Mouse (Mus musculus) cerebellum, adult 9-10 months (tissue): Measurements from ENCODE around the gene Slc2a1.

Experiments
- DNase-seq: peaks from one replicate; pipeline ENCODE4 v3.0.0; 2022

The Slc2a1 gene

DNA sequence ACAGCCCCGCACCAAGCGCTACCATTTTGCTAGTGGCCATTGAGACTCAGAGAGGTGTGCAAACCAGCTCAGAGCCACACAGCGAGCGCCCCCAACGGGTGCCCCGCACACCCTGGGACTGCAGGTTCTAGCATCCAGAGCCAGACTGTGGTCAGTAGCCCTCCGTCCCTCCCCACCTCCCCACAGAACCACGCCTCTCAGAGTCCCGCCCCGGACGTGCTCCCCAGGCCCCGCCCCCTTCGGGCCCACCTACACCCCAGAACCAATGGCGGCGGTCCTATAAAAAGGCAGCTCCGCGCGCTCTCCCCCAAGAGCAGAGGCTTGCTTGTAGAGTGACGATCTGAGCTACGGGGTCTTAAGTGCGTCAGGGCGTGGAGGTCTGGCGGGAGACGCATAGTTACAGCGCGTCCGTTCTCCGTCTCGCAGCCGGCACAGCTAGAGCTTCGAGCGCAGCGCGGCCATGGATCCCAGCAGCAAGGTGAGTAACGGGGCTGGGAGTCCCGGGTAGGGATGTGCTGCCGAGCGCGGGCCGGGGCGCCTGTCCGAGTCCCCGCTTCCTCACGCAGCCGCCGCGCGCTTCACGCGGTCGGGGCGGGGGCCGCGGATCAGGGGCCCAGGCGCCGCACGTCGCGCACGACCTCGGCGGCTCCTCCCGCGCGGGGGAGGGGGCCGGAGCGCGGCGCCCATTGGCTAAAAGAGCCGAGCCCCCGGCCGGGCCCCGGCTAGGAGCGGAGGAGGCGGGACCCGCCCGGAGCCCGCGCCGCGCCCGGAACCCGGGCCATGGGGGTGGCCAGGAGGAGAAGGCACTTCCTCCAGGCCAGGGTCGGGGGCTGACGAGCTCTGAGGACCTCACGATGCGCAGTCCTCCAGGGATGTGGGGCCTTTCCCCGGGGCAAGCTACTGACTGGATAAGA, at the start of gene Slc2a1:
Gene Slc2a1 (plus strand): TSS at position 217 of the 914 bp plus-strand sequence.
- DNase-seq = peak; percentile 92

DNA sequence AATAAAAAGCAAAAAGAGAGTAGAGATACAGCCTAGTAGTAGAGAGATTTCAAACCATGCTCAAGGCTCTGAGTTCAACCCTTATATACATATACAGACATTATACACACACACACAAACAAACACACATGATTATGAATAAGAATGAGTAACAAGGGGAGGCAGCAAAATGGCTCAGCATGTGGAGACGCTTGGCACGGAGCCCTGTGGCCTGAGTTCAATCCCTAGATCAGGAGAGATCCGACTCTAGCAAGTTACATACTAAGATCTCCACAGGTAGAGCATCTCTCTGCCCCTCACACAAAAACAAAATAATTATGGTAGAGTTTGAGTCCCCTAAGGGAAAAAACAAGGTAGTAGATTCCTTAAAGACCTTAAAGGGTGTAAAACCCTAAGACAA, 41.7 kb upstream of the Slc2a1 start:
- DNase-seq = no peak

GRCm38 (mm10) chr4:119067204-119067603, 41.3 kb upstream of the Slc2a1 start:
- no peak for DNase-seq

- no peak for DNase-seq
Observed at GRCm38 (mm10) chr4:119068918-119069317, 39.6 kb upstream of the Slc2a1 start.

- no peak for DNase-seq
Observed at GRCm38 (mm10) chr4:119070181-119070580, 38.3 kb upstream of the Slc2a1 start.

DNA sequence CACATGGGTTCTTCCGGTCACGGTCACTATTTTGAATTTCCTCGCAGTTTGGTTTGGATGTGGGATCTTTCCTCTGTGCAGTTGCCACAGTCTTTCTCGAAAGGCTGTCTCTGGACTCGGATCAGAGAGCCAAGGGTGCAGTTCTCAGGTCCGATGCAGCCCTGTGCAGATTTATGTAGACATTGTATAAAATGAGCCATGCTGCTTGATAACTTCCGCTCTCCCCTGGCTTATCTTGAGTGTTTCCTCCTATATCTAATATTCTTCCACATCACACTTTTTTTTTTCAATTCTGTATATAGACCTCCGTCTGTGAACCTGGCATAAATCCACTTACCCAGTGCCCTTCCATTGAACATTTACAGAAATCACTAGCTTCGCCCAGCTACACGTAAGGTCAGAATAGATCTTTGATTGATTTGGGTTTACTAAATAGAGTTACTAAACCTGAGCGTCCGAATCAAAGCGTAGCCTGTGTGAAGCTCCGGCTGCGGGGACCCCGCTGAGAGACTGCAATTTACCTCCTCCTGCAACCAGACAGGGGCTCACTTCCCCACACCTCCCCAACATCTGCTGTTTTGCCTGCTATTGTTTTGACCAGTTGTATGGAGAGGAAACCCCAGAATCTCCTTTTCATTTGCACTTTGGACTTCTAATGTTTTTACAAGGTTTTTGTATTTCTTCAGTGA, 37.4 kb upstream of the Slc2a1 start:
- no peak for DNase-seq

DNA sequence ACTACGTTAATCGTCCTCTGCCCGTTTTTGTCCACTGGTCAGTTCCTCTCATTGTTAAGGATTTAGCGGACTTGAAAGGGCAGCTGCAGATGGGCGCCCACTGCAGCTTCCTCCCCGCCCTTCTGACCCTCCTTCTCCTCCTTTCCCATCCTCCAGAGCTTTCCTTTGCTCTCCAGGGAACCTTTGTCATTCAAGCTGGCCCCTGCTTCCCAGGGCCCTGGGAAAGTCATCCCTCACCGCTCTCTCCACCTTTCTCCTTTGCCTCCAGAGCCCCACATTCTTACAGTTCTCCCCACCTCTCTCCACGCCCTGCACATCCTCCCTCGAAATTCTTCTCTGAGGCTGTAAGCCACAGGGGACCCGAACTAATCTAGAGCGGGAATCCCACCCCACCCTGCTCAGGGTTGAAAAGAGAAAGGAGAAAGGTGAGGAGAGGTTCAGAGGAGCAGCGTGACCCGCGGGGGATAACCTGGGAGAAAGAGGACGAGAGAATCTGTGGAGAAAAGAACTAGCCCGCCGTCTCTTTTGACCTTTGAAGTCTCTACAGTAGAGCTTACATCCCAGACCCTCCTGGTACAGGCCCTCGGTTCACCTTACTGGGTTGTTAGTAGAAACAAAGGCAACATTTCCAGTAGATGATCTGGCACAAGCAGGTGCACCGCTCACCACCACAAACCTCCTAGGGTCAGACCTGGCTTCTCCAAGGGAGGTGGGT, 36.7 kb upstream of the Slc2a1 start:
- no peak for DNase-seq

GRCm38 (mm10) chr4:119072363-119072940, 36.1 kb upstream of the Slc2a1 start:
- DNase-seq = no peak

DNA sequence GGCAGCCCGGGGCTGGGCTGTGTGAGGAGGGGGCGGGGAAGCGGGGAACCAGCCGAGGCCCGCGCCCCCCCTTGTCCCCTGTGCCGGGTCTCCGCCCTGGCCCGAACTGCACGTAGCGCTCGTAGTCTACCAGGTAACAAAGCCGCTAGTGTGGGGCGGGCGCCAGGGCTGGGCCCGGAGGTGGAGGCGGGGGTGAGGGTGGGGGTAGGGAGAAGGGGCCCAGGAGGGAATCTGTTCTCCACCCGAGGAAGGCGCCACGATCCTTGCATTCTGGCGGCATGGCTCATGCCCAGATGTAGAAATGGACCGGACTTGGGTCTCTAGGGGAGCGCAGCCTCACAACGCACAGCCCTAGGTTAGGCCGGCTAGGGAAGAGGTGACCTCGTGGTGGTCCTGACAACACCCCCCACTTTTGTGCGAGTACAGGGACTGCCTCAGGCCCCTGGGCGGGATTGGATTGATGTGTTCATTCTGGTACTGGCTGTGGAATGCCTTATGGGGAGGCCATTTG, 35.5 kb upstream of the Slc2a1 start:
- DNase-seq = no peak

DNA sequence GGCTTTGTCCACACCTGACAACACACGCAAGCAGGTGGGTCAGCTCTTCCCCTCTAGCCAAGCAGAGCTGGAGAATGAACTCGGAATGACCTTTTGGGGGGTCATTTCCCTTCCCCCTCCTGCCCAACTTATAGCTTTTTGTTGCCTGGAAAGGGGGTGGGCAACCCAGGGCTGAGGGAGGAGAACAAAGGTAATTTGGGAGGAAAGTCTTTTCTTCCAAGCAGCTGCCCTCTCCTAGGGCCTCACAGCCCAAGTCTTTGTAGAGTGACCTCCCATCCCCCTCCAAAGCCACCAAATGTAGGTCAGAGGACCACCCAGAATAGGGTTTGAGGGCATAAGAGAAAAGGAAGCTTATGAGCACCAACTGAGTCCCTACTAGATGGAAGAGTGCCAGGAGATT, 34.9 kb upstream of the Slc2a1 start:
- DNase-seq = no peak

DNA sequence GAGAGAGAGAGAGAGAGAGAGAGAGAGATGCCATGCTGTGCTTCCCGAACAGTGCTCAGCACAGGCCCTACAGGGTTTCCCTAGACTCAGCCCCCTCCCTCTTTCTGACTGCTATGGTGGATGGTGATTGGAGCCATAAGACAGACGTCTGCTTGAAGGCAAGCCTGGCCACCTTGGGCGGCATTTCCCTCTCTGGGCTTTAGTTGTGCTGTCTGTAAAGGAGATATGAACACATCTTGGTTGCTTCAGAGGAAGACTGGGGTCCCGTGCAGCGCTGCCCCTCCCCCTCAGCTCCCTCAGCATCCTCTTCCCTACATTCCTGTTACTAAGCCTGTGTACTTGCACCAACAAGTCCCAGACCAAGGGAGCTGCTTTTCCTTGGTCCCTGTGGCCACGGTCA, 33.9 kb upstream of the Slc2a1 start:
- no peak for DNase-seq

- DNase-seq = no peak
Observed at GRCm38 (mm10) chr4:119075273-119075672, 33.2 kb upstream of the Slc2a1 start.

DNA sequence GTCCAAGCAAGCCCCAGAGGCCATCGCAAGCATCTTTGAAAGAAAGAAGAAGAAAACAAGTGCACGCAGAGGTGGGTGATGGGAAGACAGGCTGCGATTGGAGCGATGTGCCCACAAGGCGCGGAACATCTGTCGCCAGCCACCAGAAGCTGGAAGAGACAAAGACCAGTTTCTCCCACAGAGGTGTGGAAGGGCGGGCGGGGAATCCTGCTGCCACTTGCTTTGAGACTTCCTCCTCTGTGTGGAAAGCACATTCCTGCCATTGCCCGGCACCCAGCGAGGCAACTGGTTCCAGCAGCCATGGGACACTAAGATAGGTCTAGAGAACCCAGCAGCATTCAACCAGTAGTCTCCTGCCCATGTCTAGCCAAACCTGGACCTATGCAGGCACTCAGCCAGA, 32.2 kb upstream of the Slc2a1 start:
- no peak for DNase-seq

GRCm38 (mm10) chr4:119077084-119077682, 31.3 kb upstream of the Slc2a1 start:
- peak; percentile 48 for DNase-seq

- no peak for DNase-seq
Observed at GRCm38 (mm10) chr4:119079928-119080327, 28.6 kb upstream of the Slc2a1 start.

DNA sequence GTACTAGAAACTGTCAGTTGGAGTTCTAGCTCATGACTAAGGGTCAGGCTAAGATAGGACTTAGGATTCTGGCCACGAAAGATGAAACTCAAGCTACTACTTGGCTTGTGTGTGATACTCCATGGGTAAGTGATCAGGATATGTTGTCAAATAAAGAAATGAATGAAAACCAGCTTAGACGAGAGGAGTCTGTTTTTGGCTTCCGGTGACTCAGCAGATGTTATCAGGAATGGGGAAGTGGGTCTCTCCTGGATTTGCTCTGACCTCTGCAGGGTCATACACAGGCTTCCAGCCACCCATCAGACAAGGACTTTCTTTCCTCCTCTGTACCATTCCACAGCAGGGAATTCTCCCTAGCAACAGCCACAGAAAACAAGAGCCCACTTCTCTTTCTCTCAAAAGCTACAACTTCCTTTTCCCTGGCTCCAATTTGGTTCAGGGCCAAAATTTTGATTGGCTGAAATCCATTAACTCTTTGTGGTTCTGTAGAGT, 25.7 kb upstream of the Slc2a1 start:
- no peak for DNase-seq

DNA sequence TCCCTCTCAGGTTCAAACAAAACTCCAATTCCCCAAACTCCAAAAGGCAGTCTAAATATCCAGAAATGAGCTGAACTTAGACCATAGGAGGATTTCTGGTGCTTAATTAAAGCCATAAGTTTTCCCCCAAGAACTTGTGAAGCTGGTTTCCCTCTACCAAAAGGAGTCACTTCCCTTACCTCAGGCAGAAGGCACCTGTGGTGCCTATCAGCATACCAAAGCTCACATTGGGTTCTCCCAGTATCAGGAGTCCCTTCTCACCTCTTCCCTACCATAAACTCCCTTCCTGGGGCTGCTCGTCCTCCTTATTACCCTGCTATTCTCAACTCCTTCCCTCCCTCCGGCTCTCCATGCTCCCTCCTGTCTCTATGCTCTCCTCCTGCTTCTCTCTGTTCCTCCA, 20.1 kb upstream of the Slc2a1 start:
- no peak for DNase-seq

- DNase-seq = no peak
Observed at GRCm38 (mm10) chr4:119093890-119094289, 14.6 kb upstream of the Slc2a1 start.

GRCm38 (mm10) chr4:119094987-119095386, 13.5 kb upstream of the Slc2a1 start:
- no peak for DNase-seq

DNA sequence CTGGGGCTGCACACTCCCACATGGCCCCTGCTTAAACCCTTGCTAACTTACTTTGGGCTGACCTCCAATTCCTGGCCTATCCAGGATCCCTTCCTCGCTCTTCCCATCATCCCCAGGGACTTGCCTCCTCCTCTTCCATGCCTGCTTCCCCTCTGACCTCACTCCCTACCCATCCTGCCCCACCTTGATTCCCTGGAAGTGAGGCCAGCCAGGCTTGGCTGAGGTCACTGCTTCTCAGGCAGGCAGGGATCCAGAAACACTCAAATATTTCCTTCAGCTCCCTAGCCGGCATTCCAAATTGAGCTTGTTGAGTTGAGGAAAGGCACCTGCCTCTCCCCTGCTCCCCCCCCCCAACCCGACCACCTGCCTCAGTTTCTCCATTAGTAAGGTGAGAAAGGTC, 12.1 kb upstream of the Slc2a1 start:
- no peak for DNase-seq

DNA sequence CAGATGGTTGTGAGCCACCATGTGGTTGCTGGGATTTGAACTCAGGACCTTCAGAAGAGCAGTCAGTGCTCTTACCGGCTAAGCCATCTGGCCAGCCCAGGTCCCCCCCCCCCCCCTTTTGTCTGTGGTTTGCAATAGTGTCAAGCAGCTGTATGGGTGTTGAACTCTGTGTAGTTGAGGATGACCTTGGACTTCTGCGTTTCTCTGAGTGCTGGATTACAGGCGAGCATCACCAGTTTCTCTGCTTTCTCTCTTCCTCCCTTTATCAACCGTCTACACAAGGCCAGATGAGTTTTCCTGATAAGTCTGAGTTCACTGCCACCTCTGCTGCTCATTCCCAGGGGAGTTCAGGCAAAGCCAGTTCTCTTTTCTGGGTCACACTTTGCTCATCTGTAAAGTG, 11.1 kb upstream of the Slc2a1 start:
- no peak for DNase-seq
